Mouse (Mus musculus) kidney, adult 18-20 months (tissue): ENCODE measurements around the gene Atf7.

Source experiments
- DNase-seq: peaks from one replicate; pipeline ENCODE4 v3.0.0; 2021

Gene Atf7

GRCm38 (mm10) chr15:102546246-102546645, 79.0 kb downstream of the Atf7 start:
- no peak for DNase-seq

- no peak for DNase-seq
Observed at GRCm38 (mm10) chr15:102544801-102545200, 80.5 kb downstream of the Atf7 start.

GRCm38 (mm10) chr15:102533926-102534325, 91.3 kb downstream of the Atf7 start:
- no peak for DNase-seq

DNA sequence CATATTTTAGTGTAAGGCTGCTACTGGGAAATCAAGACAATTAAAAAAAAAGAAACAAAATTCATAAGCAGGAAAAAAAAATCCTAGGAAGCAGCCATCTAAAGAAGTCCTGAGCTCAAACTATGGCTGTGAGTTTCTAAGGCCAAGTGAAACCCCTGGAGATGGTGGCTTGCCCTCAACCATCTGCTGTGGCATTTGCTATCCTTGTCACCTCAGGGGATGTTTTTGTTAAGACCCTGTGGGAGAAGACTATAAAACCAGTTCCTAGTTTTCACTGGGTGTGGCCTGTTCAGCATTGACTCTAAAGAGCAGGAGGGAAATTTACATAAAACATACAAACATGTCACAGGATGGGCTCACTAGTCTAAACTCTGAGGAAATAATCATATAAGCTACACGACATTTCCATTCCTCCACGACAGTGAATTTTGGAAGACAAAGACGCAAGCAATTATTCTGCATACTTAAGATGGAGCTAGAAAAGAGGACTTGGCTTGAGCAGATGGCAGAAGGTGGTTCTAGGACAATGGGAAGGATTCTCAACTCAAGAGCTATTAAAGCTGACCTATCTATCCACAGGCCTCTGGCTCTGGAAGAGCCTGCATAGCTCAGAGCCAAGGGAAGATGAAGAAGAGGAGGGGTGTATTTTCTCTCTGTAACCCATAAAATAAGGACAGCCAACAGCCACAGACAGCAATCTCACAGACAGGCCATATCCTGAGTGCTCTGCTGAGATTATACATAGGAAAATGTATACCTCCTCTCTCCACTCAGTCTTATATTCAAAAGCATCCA, 93.0 kb downstream of the Atf7 start:
- DNase-seq: no peak

DNA sequence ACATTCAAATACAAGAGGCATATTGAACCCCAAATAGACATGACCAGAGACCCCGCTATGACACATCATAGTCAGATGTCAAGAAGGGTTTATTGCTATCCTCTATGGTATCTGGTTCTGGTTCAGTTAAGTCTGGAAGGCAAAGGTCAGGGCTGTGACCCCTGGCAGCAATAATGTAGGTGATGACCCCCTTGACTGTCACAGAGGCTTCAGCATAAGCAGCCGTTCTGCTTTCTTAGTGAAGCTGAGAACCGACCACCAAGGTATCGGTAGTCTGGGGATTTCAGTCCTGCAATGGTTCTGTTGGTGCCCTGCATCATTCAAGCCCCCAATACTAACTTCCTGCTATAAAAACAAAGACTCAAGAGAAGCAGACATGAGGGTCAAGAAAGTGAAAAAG, 93.7 kb downstream of the Atf7 start:
- no peak for DNase-seq

- no peak for DNase-seq
Observed at GRCm38 (mm10) chr15:102530566-102530965, 94.7 kb downstream of the Atf7 start.

- DNase-seq: no peak
Observed at GRCm38 (mm10) chr15:102528396-102528795, 96.9 kb downstream of the Atf7 start.

DNA sequence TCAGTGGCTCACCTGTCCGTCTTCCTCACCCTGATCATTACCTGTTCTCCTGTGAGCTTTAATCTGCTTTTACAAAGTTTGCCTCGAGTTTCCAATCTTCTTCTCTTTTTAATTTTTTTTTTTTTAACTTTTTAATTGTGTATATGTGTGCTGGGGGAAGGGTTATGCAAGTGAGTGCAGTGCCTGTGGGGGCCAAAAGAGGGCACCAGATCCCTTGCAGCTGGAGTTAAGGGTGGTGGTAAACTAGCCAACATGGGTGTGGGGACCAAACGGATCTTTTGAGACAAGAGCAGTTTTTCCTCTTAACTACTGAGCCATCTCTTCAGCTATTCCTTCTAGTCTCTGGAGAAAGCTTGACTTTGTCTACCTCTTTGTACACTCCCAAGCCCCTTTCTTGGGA, 97.3 kb downstream of the Atf7 start:
- no peak for DNase-seq

DNA sequence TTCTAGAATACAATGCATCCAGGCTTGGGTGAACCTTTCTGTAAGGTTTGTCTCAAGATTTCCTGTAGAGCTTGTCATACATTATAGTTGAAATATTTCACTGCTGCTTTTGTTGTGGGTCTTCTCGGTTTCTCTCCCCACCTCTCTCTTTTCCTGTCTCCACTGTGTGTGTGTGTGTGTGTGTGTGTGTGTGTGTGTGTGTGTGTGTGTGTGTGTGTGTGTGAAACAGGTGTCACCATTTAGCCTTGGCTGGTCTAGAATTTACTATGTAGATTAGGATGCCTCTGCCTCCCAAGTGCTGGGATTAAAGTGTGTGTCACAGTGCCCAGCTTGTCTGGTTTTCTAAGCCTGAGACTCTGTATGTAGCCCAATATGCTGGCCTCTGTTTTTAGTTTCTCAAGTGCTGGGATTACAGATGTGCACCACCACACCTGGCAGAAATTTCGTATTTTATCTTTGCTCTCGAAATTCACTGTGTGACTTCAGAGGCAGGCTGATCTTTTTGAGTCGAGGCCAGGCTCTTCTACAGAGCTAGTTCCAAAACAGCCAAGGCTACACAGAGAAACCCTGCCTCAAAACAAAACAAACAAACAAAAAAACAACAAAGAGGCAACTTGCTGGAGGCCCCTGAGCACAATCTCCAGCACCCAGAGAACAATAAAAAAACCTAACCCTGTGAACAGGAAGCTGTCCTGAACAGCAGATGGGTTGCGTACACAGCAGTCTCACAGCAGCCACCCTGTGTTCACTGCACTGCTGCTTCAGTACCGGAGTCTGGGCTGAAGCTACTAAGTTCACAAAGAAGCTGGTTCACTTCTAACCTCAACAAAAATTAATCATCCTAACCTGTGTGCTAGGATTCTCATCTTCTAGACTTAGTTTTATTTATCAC, 98.9 kb downstream of the Atf7 start:
- DNase-seq: no peak

DNA sequence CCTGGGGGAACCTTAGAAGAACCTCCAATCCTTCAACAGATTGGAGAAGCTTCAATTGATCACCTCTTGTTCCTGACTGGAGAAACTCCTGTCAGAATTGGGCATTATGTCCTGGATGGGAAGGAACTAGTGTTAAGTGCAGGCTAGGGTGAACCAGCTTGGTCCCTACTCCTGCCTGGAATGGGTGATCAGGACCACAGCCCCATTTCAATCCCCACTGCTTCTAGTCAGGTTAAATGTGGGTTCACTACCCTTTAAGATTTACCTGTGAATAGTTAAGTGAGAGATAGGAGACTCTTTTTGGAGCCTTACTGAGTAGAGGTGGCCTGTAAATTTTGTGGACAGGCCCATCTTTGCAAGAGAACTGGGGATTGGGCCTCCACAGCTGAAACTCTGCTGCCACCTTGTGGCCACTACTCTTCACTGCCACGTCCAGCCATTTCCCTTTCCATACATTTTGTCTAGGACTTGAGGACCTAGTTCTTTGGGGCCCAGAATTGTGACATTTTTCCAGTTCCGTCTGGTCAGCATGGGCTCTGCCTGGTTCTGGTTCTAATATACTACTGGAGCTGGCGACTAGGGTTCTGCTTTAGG, 100.3 kb downstream of the Atf7 start, which contains the start of gene Npff:
Npff (minus strand) TSS at position 51 of the 594 bp plus-strand sequence.
- DNase-seq: peak; percentile 79

GRCm38 (mm10) chr15:102521480-102521879, 103.8 kb downstream of the Atf7 start:
- no peak for DNase-seq

DNA sequence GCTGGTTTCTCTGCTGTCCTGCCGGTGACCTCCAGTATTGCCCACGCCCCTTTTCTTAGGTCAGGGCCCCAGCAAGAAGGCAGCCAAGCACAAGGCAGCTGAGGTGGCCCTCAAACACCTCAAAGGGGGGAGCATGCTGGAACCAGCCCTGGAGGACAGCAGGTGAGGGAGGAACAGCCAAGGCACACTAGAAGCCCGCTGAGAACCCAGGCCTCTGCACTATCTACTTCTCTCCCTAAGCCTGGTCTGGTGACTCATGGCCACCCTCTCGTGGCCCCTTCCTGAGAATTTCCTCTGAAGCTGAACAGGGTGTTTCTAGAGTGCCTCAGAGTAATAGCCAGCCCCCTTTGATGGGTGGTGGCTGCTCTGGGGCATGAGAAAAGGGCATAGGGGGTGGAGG, 104.8 kb downstream of the Atf7 start:
- no peak for DNase-seq

DNA sequence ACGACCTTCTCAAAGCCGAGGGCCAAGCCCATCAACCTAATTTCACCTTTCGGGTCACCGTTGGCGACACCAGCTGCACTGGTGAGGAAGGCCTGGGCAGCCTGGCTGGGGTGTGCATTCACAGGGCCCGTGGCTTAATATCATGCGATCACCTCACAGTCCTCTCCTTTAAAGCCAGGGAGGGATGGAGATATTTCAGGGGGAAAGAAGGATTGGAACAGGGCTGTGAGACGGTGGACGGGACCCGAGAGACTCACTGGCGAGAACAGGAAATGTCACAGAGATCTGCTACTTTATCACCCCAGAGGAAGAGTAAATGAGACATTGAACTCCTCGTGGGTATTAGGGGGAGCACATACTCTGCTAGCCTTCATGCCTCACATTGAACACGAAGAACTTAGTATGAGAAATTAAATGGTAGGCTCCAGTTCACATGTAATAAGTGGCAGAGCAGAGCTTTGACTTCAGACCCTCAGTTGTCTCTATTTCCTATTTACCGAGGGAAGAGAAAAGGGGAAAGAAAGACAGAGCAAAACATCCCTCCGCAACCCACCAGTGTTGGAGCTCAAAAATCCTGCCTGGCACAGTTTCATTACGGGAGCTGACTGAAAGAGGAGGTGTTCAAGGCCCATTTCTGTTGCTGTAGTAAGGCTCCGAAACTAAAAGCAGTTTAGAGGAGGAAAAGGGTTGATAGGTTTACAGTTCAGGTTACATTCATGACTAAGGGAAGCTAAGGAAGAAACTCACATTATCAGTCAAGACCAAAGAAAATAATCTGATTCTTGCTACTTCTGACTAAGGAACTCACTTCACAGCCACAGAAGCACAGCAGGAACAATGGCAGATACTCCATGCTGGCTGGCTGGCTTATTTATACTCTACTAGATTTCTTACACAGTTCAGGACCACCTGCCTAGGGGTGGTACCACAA, 105.8 kb downstream of the Atf7 start:
- DNase-seq: no peak

GRCm38 (mm10) chr15:102518859-102519201, 106.4 kb downstream of the Atf7 start:
- no peak for DNase-seq

DNA sequence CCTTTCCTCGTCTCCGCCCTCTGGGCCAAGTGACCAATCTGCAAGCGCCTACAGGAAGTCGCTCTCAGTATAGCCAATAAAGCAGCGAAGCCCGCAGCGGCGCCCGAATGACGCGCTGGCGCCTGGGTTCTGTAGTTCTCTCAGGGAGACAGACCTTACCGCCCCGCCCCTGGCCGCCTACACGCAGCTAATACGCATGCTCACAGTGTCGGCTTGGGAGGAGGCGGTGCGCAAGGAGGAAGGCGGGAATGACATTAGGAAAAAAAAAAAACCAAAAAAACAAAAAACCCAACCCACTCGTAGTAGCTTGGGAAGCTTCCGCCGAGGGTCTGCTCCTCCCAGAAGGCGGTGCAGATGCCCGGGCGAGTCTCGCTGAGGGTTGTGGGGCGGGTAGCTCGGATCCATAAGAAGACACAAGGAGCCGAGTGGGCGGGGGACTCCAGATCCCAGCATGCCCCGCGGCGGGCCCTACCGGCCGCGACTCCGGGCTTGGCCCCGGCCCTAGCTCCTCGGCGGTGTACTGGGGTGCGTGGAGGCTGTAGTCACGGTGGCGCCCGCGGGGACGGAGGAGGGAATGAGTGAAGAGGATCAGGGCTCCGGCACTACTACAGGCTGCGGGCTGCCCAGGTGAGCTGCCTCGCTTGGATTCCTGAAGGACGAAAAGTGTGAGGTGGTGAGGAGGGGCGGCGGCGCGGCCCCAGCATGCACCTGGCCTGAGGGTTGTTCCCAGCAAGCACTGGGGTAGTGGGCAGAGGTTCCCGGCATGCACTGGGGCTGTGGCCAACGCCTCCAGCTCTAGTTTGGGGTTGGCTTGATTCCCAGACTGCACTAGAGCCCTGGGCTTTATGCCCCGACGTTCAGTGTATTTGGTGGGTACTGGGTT, 107.0 kb downstream of the Atf7 start, which contains the start of gene Tarbp2:
Tarbp2 (plus strand) TSS at position 217 of the 883 bp plus-strand sequence.
- DNase-seq: peak; percentile 99

- no peak for DNase-seq
Observed at GRCm38 (mm10) chr15:102517631-102517975, 107.7 kb downstream of the Atf7 start.

GRCm38 (mm10) chr15:102516728-102517404, 108.4 kb downstream of the Atf7 start, which contains the start of gene Map3k12:
TSS of gene Map3k12 (minus strand) at chr15:102517064.
- DNase-seq: peak; percentile 82

DNA sequence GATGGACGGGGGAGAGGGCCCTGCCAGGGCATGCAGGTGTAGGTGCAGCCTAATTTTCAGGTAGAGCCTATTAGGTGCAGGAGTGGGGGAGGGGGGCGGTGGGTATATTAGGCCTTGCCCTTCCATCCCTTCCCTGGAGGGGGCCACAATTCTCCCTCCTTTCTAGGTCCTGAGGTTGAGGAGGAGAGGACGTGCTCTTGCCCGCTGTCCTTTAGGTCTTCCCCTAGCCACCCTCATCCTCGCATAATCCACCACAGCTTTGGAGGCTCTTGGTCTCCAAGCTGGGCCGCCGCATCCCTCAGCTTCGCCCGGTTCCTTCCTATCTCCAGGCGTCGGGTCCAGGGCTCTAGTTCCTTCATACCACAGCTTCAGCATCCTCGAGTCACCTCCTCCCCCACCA, 109.0 kb downstream of the Atf7 start:
- no peak for DNase-seq

DNA sequence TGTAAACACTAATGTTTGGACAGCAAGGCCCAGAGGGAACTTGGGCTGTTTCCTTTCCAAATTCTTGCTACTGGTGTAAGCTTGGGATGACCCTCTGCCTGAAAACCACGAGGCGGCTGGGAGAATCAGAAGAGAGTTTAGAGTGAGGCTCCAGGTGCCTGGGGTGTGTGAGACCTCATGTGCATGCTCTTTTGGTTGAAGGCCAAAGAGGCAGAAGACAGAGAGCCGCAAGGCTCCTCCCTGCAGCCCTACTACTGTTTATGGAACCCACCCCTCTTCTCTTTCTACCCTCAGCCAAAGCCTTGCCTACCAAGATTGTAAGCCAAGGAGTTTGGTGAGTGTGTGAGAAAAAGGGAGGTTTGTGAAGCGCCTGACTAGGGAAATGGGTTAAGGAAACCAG, 109.5 kb downstream of the Atf7 start:
- DNase-seq: no peak

DNA sequence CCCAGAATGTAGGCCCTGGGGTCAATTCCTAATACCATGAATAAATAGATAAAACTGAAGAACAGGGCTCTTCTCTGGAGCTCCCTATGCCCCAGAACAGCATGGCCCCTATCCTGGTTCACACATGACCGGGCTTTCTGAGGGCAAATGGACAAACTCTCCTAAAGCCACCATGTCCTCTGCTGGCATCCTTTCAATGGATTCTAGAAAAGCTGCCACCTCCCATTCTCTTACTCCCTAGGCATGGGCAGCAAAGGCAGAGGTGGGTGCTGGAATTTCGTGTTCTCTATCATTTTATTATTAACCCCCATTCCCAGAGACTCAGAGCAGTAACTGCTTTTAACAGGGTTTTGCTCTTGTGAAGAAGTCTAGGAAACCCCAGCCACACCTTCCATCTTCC, 110.0 kb downstream of the Atf7 start:
- DNase-seq: no peak

- no peak for DNase-seq
Observed at GRCm38 (mm10) chr15:102513004-102513403, 112.3 kb downstream of the Atf7 start.
